ENCODE assay signal across 22 mouse cellular contexts in genomic region chr3:81629157-81629556, GRCm38 (mm10).
A peak's percentile ranks its signal among the peaks of the same experiment; 100 is the strongest.
DNase-seq lines count a peak whose midpoint lies in the region.
"Had no signal": no experiment of that assay in that cellular context is flagged by ENCODE, and none has a peak within 500 bp of the region (broad histone marks: within the 10 kb centered on the region; RNA-seq: fewer than 3 reads in every experiment).

No protein-coding gene starts in this region.

- H3K4me1 ChIP-seq in heart, embryonic 10.5 days = no peaks in the 10 kb centered on the region
- H3K4me1 ChIP-seq: forebrain, embryonic 12.5 days; forebrain, embryonic 15.5 days; hindbrain, embryonic 10.5 days had no signal

- no peak overlapping the region for H3K27ac ChIP-seq in heart, embryonic 10.5 days
- H3K27ac ChIP-seq: forebrain, embryonic 12.5 days; forebrain, embryonic 15.5 days; heart, adult 2 months; hindbrain, embryonic 10.5 days; hindbrain, embryonic 14.5 days; hindbrain, postnatal 0 days had no signal

- DNase-seq in 3T3-L1 (ENCODE audit: low read depth, low spot score) = peak; percentile 78
- DNase-seq in Muller cell, postnatal 12 days (ENCODE audit: inconsistent ontology term) = peak; percentile 24
- DNase-seq in brain, adult 2 months (ENCODE audit: low read depth, low spot score) = peak; percentile 10
- DNase-seq in heart, embryonic 10.5 days (ENCODE audit: low spot score) = no peak
- DNase-seq in heart, postnatal 36 days = no peak
- DNase-seq in kidney, postnatal 36 days = no peak
- no peak for DNase-seq in thymus, postnatal 10 days (ENCODE audit: low spot score in 2 of 2)
- DNase-seq: adrenal gland, adult 2 months; adrenal gland, postnatal 14 days; B cell, adult 2 months; cerebellum, adult 11-12 months; cerebellum, adult 8-10 months; cerebellum, postnatal 10 days; cerebellum, postnatal 36 days; gastrocnemius, postnatal 25 days; heart, adult 2 months; kidney, adult 18-20 months had no signal

- H3K36me3 ChIP-seq in heart, embryonic 10.5 days = no peaks in the 10 kb centered on the region
- H3K36me3 ChIP-seq: forebrain, embryonic 12.5 days; forebrain, embryonic 15.5 days; hindbrain, embryonic 10.5 days had no signal

- intact Hi-C loops in heart, postnatal 36 days (cut with DNase I) = no loop called here

- H3K9me3 ChIP-seq in heart, embryonic 10.5 days = no peaks in the 10 kb centered on the region
- H3K9me3 ChIP-seq: forebrain, embryonic 12.5 days; forebrain, embryonic 15.5 days; hindbrain, embryonic 10.5 days had no signal

- no peak overlapping the region for H3K4me3 ChIP-seq in heart, embryonic 10.5 days
- H3K4me3 ChIP-seq: forebrain, embryonic 12.5 days; forebrain, embryonic 15.5 days; heart, adult 2 months; hindbrain, embryonic 10.5 days had no signal

- H3K27me3 ChIP-seq in heart, embryonic 10.5 days (ENCODE audit: insufficient read depth, poor library complexity, severe bottlenecking) = no peaks in the 10 kb centered on the region
- H3K27me3 ChIP-seq: forebrain, embryonic 12.5 days; forebrain, embryonic 15.5 days had no signal

- WGBS in heart, embryonic 10.5 days = 42% methylated on average over 2 of the region's 2 CpGs

Comparison
In these comparisons a context has a peak if more than half of its experiments do, and no peak if none do; other contexts are left out.
1. DNase-seq: peak in 3T3-L1 (single experiment), Muller cell, postnatal 12 days (single experiment) and brain, adult 2 months (single experiment); none in heart, embryonic 10.5 days (single experiment), heart, postnatal 36 days (0 of 2), kidney, postnatal 36 days (0 of 2) and thymus, postnatal 10 days (0 of 2).